Mouse (Mus musculus): Measurements from ENCODE around the gene Map3k3. TPM values are rescaled to one million over a fixed set of nuclear protein-coding genes. Genes with fewer than 3 reads are reported as not detected.
"Not testable (repeated sequence)": the region's sequence is repeated elsewhere in the genome, so short reads cannot be mapped to it uniquely, and the experiment has no call there.

Map3k3 gene
- polyA plus RNA-seq, 1 experiment from 2014 or later = 22.3 TPM

DNA sequence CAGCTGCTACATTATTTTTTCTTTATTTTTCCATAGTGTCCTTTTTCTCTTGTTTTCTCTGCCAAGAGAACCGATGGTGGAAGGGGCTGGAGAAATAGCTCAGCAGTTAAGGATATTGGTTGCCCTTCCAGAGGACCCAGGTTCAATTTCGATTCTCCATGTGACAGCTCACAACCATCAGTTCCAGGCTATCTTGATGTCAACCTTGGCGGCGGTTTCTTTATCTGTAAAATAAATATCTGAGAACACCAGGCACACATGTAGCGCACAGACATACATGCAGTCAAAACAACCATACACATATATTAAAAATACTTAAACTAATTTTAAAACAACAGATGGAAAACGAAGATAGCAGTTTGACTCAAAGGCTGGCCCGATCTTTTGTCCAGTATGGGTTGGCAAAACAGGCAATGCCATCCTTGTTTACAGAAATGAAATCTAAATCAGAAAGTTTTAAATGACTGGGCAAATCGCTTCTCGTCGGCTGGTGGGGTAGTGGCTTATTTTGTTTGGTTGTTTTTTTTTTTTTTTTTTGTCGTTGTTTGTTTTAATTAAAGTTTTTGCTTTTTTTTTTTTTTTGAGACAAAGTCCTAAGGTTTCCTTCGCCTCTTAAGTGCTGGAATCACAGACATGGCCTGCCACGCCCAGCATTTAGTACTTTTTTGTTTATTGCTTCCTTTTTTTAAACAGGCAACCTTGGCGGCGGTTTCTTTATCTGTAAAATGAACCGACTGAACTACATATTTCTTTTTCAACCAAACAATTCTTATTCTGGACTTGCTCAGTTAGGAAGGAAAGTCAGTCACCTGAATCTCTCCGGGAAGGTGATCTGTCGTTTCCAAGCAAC lies 19.1 kb upstream of the Map3k3 start:
- Histone ChIP-seq H3K4me3 (ENCODE audit: low read depth, low read length) (peak overlapping the region; percentile 76), H3K27me3 (replicated peaks; ENCODE audit: control insufficient read depth, insufficient read depth, low read length) (no peaks in the 10 kb centered on the region), H3K4me2 (ENCODE audit: low read length) (peak overlapping the region; percentile 98), H3K9ac (ENCODE audit: low read length) (peak overlapping the region; percentile 50), H3K9me3 (ENCODE audit: control insufficient read depth, low read length) (no peaks in the 10 kb centered on the region), H3K27ac (ENCODE audit: low read depth) (peak overlapping the region; percentile 85), H3K4me1 (replicated peaks; ENCODE audit: control insufficient read depth, insufficient read depth, low read length) (no peaks in the 10 kb centered on the region; the same call in 1 of the 2 replicates), H3K36me3 (ENCODE audit: control insufficient read depth, insufficient read depth, low read length) (no peaks in the 10 kb centered on the region)
- 40% methylated on average over 18 of the region's 18 CpGs for WGBS
- no peak for DNase-seq (ENCODE audit: low spot score)
- ATAC-seq (replicated peaks; ENCODE audit: low FRiP score, low TSS enrichment, low read depth) = 0 out of 2 replicates have a peak, but pooled peaks have one; percentile 16

DNA sequence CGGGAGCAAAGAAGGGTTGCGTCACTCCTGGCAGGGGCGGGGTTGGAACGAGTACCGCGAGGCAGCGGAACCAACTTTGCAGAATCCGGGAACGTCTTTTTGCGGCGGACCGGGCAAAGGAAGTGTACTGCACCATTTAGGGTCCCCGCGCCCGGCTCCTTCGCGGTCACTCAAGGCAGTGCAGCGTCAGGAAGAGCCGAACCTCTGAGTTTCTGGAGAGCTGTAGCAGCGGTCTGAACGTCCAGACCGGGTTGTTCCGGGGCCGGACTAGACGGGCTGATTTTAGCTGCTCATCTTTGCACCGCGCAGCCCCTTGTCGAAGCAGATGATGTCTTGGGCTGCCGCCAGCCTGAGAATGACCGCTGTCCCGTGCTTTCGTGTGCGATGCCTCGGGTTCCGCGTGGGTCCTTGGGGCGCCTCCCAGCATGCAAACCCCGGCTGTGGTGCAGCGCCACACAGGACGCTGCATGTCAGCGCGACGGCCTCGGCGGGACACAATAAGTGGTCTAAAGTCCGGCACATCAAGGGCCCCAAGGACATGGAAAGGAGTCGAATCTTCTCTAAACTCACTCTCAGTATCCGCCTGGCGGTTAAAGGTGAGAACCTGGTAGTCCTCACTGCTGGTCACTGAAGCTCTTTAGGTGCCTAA lies 18.4 kb upstream of the Map3k3 start, which contains the start of gene Taco1:
Gene Taco1 (plus strand): TSS at position 139 of the 649 bp plus-strand sequence.
- DNase-seq (ENCODE audit: low spot score) = peak; percentile 99
- H3K9me3 ChIP-seq (ENCODE audit: control insufficient read depth, low read length) = no peaks in the 10 kb centered on the region
- peak within 1 kb of the TSS; percentile 76 for H3K4me3 ChIP-seq (ENCODE audit: low read depth, low read length)
- peak within 1 kb of the TSS; percentile 85 for H3K27ac ChIP-seq (ENCODE audit: low read depth)
- H3K36me3 ChIP-seq (ENCODE audit: control insufficient read depth, insufficient read depth, low read length) = no peaks in the 10 kb centered on the region
- under 1% methylated on average over 49 of the region's 49 CpGs for WGBS
- H3K9ac ChIP-seq (ENCODE audit: low read length) = peak within 1 kb of the TSS; percentile 83
- ATAC-seq (replicated peaks; ENCODE audit: low FRiP score, low TSS enrichment, low read depth) = peak; percentile 98
- H3K4me2 ChIP-seq (ENCODE audit: low read length) = peak within 1 kb of the TSS; percentile 98
- H3K4me1 ChIP-seq (replicated peaks; ENCODE audit: control insufficient read depth, insufficient read depth, low read length) = no peaks in the 10 kb centered on the region; the same call in 1 of the 2 replicates
- no peaks in the 10 kb centered on the region for H3K27me3 ChIP-seq (replicated peaks; ENCODE audit: control insufficient read depth, insufficient read depth, low read length)

DNA sequence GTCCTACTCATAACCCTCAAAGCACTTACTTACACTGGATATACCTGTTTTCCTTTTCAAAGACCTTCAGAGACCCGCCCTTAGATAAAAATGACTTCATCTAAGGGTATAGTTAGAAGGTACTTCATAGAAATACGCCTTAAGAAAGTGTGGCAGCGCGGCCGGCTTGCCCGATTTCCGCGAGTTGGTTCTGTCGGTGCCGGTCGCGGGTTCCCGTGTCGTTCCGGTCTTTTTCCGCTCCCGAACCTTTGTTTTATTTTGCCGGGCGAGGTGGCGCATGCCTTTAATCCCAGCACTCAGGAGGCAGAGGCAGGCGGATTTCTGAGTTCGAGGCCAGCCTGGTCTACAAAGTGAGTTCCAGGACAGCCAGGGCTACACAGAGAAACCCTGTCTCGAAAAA lies 17.8 kb upstream of the Map3k3 start:
- WGBS = 17% methylated on average over 23 of the region's 23 CpGs
- not testable (repeated sequence) for H3K36me3 ChIP-seq (ENCODE audit: control insufficient read depth, insufficient read depth, low read length); H3K9me3 ChIP-seq (ENCODE audit: control insufficient read depth, low read length); H3K4me1 ChIP-seq (replicated peaks; ENCODE audit: control insufficient read depth, insufficient read depth, low read length); ATAC-seq (replicated peaks; ENCODE audit: low FRiP score, low TSS enrichment, low read depth); H3K27me3 ChIP-seq (replicated peaks; ENCODE audit: control insufficient read depth, insufficient read depth, low read length)
- peak overlapping the region; percentile 98 for H3K4me2 ChIP-seq (ENCODE audit: low read length)
- H3K4me3 ChIP-seq (ENCODE audit: low read depth, low read length) = peak overlapping the region; percentile 76
- H3K27ac ChIP-seq (ENCODE audit: low read depth) = peak overlapping the region; percentile 85
- H3K9ac ChIP-seq (ENCODE audit: low read length) = peak overlapping the region; percentile 83
- peak; percentile 76 for DNase-seq (ENCODE audit: low spot score)

DNA sequence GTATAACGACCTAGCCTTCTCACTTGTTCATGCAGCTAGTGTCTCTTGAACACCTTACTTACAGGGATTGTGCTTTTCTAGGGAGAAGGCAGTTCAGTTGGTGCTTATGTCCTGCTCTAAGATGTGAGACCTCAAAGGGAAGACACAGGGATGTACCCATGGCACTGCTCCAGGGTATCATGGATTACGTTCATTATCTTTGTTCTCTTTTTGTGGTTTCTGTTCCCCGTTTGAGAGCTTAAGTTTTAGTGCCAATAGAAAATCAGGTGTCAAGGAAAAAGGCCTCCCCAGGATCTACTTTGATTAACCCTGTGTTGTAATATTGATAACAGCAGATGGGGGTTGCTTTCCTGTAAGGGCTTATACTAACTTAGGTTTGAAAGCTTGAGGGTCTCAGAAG lies 10.6 kb upstream of the Map3k3 start:
- H3K9me3 ChIP-seq (ENCODE audit: control insufficient read depth, low read length) = no peaks in the 10 kb centered on the region
- no peaks in the 10 kb centered on the region for H3K4me1 ChIP-seq (replicated peaks; ENCODE audit: control insufficient read depth, insufficient read depth, low read length)
- ATAC-seq (replicated peaks; ENCODE audit: low FRiP score, low TSS enrichment, low read depth) (no peak), DNase-seq (ENCODE audit: low spot score) (no peak)
- peaks cover 23% of the 10 kb centered on the region for H3K36me3 ChIP-seq (ENCODE audit: control insufficient read depth, insufficient read depth, low read length)
- no peak overlapping the region for H3K4me2 ChIP-seq (ENCODE audit: low read length)
- no peak overlapping the region for H3K9ac ChIP-seq (ENCODE audit: low read length)
- H3K27ac ChIP-seq (ENCODE audit: low read depth) = no peak overlapping the region
- no peak overlapping the region for H3K4me3 ChIP-seq (ENCODE audit: low read depth, low read length)
- no peaks in the 10 kb centered on the region for H3K27me3 ChIP-seq (replicated peaks; ENCODE audit: control insufficient read depth, insufficient read depth, low read length)
- WGBS = 90% methylated on average over 3 of the region's 3 CpGs

DNA sequence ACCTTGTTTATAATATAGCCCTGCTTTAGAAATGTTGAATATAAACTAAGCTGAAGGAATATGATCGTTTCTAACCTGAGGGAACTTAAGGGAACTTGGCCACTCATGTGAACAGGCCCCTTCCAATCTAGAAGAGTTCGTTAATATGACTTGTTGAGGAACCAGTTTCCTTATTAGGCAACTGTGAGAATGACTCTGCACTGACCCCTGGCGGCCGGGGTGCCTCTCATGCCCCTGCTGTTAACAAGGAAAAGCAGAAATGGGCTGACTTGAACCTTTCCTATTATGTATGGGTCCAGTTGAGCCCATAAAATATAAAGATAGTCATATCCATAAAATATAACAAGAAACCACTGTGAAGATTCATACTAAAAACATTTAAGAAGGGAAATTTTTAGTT lies 8.1 kb upstream of the Map3k3 start:
- ATAC-seq (replicated peaks; ENCODE audit: low FRiP score, low TSS enrichment, low read depth) = no peak
- no peak overlapping the region for H3K9ac ChIP-seq (ENCODE audit: low read length)
- peaks cover 23% of the 10 kb centered on the region for H3K36me3 ChIP-seq (ENCODE audit: control insufficient read depth, insufficient read depth, low read length)
- 3% methylated on average over 4 of the region's 4 CpGs for WGBS
- H3K4me3 ChIP-seq (ENCODE audit: low read depth, low read length) = no peak overlapping the region
- peak; percentile 94 for DNase-seq (ENCODE audit: low spot score)
- no peak overlapping the region for H3K27ac ChIP-seq (ENCODE audit: low read depth)
- H3K4me2 ChIP-seq (ENCODE audit: low read length) = no peak overlapping the region
- H3K9me3 ChIP-seq (ENCODE audit: control insufficient read depth, low read length) = no peaks in the 10 kb centered on the region
- H3K4me1 ChIP-seq (replicated peaks; ENCODE audit: control insufficient read depth, insufficient read depth, low read length) = no peaks in the 10 kb centered on the region
- H3K27me3 ChIP-seq (replicated peaks; ENCODE audit: control insufficient read depth, insufficient read depth, low read length) = no peaks in the 10 kb centered on the region

DNA sequence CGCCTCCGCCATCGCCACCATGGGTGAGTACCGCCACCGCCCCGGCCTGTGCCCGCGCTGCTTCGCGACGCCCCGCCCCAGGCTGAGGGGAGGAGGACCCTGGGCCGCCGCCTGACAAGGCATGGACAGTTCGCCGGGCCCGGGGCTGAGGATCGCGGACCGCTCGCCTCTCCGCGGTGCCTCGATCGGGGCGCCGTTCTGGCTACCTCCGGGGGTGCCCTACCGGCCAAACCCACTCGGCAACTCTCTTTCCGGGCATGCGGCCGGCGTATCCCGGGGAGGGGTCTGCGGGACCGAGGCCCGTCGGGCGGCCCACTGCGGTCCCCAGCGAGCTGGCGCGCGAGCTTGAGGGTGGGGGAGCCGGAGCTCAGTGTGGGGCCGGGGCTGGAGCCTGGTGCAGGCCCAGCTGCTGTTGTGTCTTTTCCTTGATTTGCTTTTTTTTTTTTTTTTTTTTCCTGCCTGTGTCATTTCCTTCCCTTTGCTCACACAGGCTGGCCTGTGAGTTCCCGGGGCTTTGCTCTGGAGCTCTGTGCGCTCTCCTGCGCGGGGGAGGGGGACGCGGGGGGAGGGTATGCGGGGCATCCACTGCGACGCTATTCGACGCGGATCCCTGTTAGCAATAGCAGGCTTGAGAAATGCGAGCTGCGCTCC lies 623 bp downstream of the Map3k3 start:
- WGBS = 0% methylated on average over 48 of the region's 61 CpGs
- peak; percentile 67 for ATAC-seq (replicated peaks; ENCODE audit: low FRiP score, low TSS enrichment, low read depth)
- peak overlapping the region; percentile 97 for H3K27ac ChIP-seq (ENCODE audit: low read depth)

DNA sequence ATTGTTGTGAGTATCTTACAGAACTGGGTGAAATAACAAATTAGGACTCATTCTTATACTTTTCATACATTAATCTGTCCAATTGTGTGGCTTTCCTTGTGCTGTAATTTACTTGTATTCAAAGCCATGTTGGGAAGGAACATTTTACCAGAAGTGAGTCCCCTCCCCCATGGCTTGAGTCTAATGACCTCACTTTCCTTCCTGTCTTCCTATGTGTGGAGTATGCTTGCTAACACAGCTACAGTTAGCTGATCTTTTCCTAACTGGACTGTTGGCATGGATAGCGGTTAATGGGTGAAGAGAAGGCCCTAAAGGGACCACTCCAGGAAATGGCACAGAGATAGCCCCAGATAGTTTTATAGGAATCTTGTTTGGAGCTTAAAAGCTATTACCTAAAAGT lies 13.8 kb downstream of the Map3k3 start:
- no peak overlapping the region for H3K4me3 ChIP-seq (ENCODE audit: low read depth, low read length)
- no peak overlapping the region for H3K9ac ChIP-seq (ENCODE audit: low read length)
- DNase-seq (ENCODE audit: low spot score) = no peak
- no peaks in the 10 kb centered on the region for H3K4me1 ChIP-seq (replicated peaks; ENCODE audit: control insufficient read depth, insufficient read depth, low read length)
- WGBS = 86% methylated on average over 1 of the region's 1 CpGs
- no peaks in the 10 kb centered on the region for H3K9me3 ChIP-seq (ENCODE audit: control insufficient read depth, low read length)
- H3K36me3 ChIP-seq (ENCODE audit: control insufficient read depth, insufficient read depth, low read length) = peaks cover 19% of the 10 kb centered on the region; the same call in 1 of the 2 replicates
- H3K4me2 ChIP-seq (ENCODE audit: low read length) = no peak overlapping the region
- peak overlapping the region; percentile 20; the same call in 1 of the 2 replicates for H3K27ac ChIP-seq (ENCODE audit: low read depth)
- no peaks in the 10 kb centered on the region for H3K27me3 ChIP-seq (replicated peaks; ENCODE audit: control insufficient read depth, insufficient read depth, low read length)
- no peak for ATAC-seq (replicated peaks; ENCODE audit: low FRiP score, low TSS enrichment, low read depth)

More for the DNA sequence above, 623 bp downstream of the Map3k3 start:
- Histone ChIP-seq H3K4me2 (ENCODE audit: low read length) (peak overlapping the region; percentile 58), H3K9me3 (ENCODE audit: control insufficient read depth, low read length) (no peaks in the 10 kb centered on the region), H3K36me3 (ENCODE audit: control insufficient read depth, insufficient read depth, low read length) (no peaks in the 10 kb centered on the region), H3K9ac (ENCODE audit: low read length) (peak overlapping the region; percentile 80), H3K27me3 (replicated peaks; ENCODE audit: control insufficient read depth, insufficient read depth, low read length) (no peaks in the 10 kb centered on the region), H3K4me1 (replicated peaks; ENCODE audit: control insufficient read depth, insufficient read depth, low read length) (peaks cover 14% of the 10 kb centered on the region), H3K4me3 (ENCODE audit: low read depth, low read length) (peak overlapping the region; percentile 83)
- peak; percentile 92 for DNase-seq (ENCODE audit: low spot score)

DNA sequence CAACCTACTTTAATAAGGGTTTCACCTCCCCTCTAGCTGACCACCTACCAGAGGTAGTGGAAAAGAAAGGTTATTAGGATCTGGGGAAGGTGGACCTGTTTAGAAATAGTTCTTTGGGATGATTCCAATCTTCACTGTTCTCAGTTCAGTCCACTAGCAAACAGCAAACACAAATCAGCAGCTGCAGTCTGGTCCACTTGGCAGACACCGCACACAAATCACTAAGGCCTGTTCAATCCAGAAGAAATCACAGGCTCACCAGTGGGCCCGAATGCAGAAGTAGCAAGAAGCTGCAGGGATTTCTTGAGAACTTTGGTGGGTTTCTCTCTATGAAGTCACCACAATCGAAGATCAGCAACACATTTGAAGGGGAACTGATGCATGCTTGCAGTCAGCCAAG lies 18.5 kb downstream of the Map3k3 start:
- H3K4me2 ChIP-seq (ENCODE audit: low read length) = no peak overlapping the region
- H3K27ac ChIP-seq (ENCODE audit: low read depth) = no peak overlapping the region
- no peaks in the 10 kb centered on the region for H3K9me3 ChIP-seq (ENCODE audit: control insufficient read depth, low read length)
- H3K4me1 ChIP-seq (replicated peaks; ENCODE audit: control insufficient read depth, insufficient read depth, low read length) = no peaks in the 10 kb centered on the region
- H3K9ac ChIP-seq (ENCODE audit: low read length) = no peak overlapping the region
- H3K27me3 ChIP-seq (replicated peaks; ENCODE audit: control insufficient read depth, insufficient read depth, low read length) = no peaks in the 10 kb centered on the region
- 0 out of 2 replicates have a peak, but pooled peaks cover 14% of the 10 kb centered on the region for H3K36me3 ChIP-seq (ENCODE audit: control insufficient read depth, insufficient read depth, low read length)
- ATAC-seq (replicated peaks; ENCODE audit: low FRiP score, low TSS enrichment, low read depth) = no peak
- no peak for DNase-seq (ENCODE audit: low spot score)
- 79% methylated on average over 3 of the region's 3 CpGs for WGBS
- H3K4me3 ChIP-seq (ENCODE audit: low read depth, low read length) = no peak overlapping the region
